Mouse (Mus musculus): ENCODE data around the gene Acp7. TPM values are rescaled to one million over a fixed set of nuclear protein-coding genes. Genes with fewer than 3 reads are reported as not detected.

Acp7 gene
- polyA plus RNA-seq, 1 experiment from 2014 or later: not detected

DNA sequence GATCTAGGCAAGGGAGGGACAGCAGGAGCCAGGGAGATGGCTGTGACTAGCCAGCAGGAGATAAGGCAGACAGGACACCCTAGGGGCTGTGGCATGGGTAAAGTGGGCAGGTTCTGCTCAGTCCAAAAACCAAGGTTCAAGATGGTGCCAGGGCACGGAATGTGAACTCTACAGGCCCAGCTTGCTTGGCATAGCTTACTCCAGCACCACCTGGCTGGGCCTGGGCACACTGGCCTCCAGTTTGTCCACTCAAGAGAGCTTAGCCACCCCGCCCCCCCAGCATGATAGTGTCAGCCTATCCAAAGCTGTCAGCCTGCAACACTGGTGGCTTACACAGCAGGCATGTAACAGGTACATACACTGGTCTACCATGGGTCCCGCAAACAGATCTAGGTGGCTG lies 57.9 kb downstream of the Acp7 start:
- H3K27ac ChIP-seq (ENCODE audit: low read depth, low read length): no peak overlapping the region
- ATAC-seq (ENCODE audit: low FRiP score, low TSS enrichment): no peak
- H3K9ac ChIP-seq (ENCODE audit: low read depth, low read length): no peak overlapping the region
- H3K9me3 ChIP-seq (ENCODE audit: control insufficient read depth, low read length): no peaks in the 10 kb centered on the region
- peaks cover 64% of the 10 kb centered on the region for H3K4me1 ChIP-seq (ENCODE audit: control insufficient read depth, insufficient read depth, low read length)
- 95% methylated on average over 3 of the region's 3 CpGs for WGBS
- no peak overlapping the region for H3K4me3 ChIP-seq (ENCODE audit: low read length)
- H3K4me2 ChIP-seq (replicated peaks; ENCODE audit: low read depth, low read length): no peak overlapping the region
- H3K27me3 ChIP-seq (ENCODE audit: control insufficient read depth, insufficient read depth, low read length): no peaks in the 10 kb centered on the region
- peaks cover 12% of the 10 kb centered on the region for H3K36me3 ChIP-seq (ENCODE audit: control insufficient read depth, insufficient read depth, low read length)

GRCm38 (mm10) chr7:28572689-28573088 lies 58.4 kb downstream of the Acp7 start:
- 73% methylated on average over 5 of the region's 5 CpGs for WGBS
- H3K27me3 ChIP-seq (ENCODE audit: control insufficient read depth, insufficient read depth, low read length): no peaks in the 10 kb centered on the region
- no peak overlapping the region for H3K4me3 ChIP-seq (ENCODE audit: low read length)
- H3K4me1 ChIP-seq (ENCODE audit: control insufficient read depth, insufficient read depth, low read length): peaks cover 59% of the 10 kb centered on the region
- no peaks in the 10 kb centered on the region for H3K9me3 ChIP-seq (ENCODE audit: control insufficient read depth, low read length)
- H3K4me2 ChIP-seq (replicated peaks; ENCODE audit: low read depth, low read length): no peak overlapping the region
- peaks cover 16% of the 10 kb centered on the region for H3K36me3 ChIP-seq (ENCODE audit: control insufficient read depth, insufficient read depth, low read length)
- 0 out of 2 replicates have a peak overlapping the region, but pooled peaks have one; percentile 11 for H3K27ac ChIP-seq (ENCODE audit: low read depth, low read length)
- ATAC-seq (ENCODE audit: low FRiP score, low TSS enrichment): no peak
- no peak overlapping the region for H3K9ac ChIP-seq (ENCODE audit: low read depth, low read length)

GRCm38 (mm10) chr7:28570982-28571682 lies 60.0 kb downstream of the Acp7 start:
- peak overlapping the region; percentile 91 for H3K27ac ChIP-seq (ENCODE audit: low read depth, low read length)
- no peak overlapping the region for H3K9ac ChIP-seq (ENCODE audit: low read depth, low read length)
- peaks cover 49% of the 10 kb centered on the region for H3K4me1 ChIP-seq (ENCODE audit: control insufficient read depth, insufficient read depth, low read length)
- no peaks in the 10 kb centered on the region for H3K9me3 ChIP-seq (ENCODE audit: control insufficient read depth, low read length)
- peaks cover 32% of the 10 kb centered on the region for H3K36me3 ChIP-seq (ENCODE audit: control insufficient read depth, insufficient read depth, low read length)
- 0 out of 2 replicates have a peak overlapping the region, but pooled peaks have one; percentile 1 for H3K4me2 ChIP-seq (replicated peaks; ENCODE audit: low read depth, low read length)
- no peak overlapping the region for H3K4me3 ChIP-seq (ENCODE audit: low read length)
- H3K27me3 ChIP-seq (ENCODE audit: control insufficient read depth, insufficient read depth, low read length): no peaks in the 10 kb centered on the region
- ATAC-seq (ENCODE audit: low FRiP score, low TSS enrichment): no peak
- WGBS: 42% methylated on average over 5 of the region's 5 CpGs

GRCm38 (mm10) chr7:28570291-28570981 lies 60.7 kb downstream of the Acp7 start:
- no peak overlapping the region for H3K4me3 ChIP-seq (ENCODE audit: low read length)

GRCm38 (mm10) chr7:28568253-28568652 lies 62.9 kb downstream of the Acp7 start:
- Histone ChIP-seq H3K4me1 (ENCODE audit: control insufficient read depth, insufficient read depth, low read length) (peaks cover 37% of the 10 kb centered on the region), H3K36me3 (ENCODE audit: control insufficient read depth, insufficient read depth, low read length) (peaks cover 60% of the 10 kb centered on the region), H3K9ac (ENCODE audit: low read depth, low read length) (no peak overlapping the region), H3K9me3 (ENCODE audit: control insufficient read depth, low read length) (no peaks in the 10 kb centered on the region), H3K4me3 (ENCODE audit: low read length) (no peak overlapping the region), H3K27ac (ENCODE audit: low read depth, low read length) (no peak overlapping the region), H3K27me3 (ENCODE audit: control insufficient read depth, insufficient read depth, low read length) (no peaks in the 10 kb centered on the region), H3K4me2 (replicated peaks; ENCODE audit: low read depth, low read length) (no peak overlapping the region)
- no peak for ATAC-seq (ENCODE audit: low FRiP score, low TSS enrichment)

More at GRCm38 (mm10) chr7:28570291-28570981, 60.7 kb downstream of the Acp7 start:
- WGBS: 62% methylated on average over 12 of the region's 12 CpGs
- Histone ChIP-seq H3K9me3 (ENCODE audit: control insufficient read depth, low read length) (no peaks in the 10 kb centered on the region), H3K27ac (ENCODE audit: low read depth, low read length) (peak overlapping the region; percentile 91), H3K36me3 (ENCODE audit: control insufficient read depth, insufficient read depth, low read length) (peaks cover 39% of the 10 kb centered on the region), H3K4me2 (replicated peaks; ENCODE audit: low read depth, low read length) (0 out of 2 replicates have a peak overlapping the region, but pooled peaks have one; percentile 3), H3K27me3 (ENCODE audit: control insufficient read depth, insufficient read depth, low read length) (no peaks in the 10 kb centered on the region), H3K9ac (ENCODE audit: low read depth, low read length) (0 out of 2 replicates have a peak overlapping the region, but pooled peaks have one; percentile 7), H3K4me1 (ENCODE audit: control insufficient read depth, insufficient read depth, low read length) (peaks cover 45% of the 10 kb centered on the region)
- ATAC-seq (ENCODE audit: low FRiP score, low TSS enrichment): peak; percentile 61; the same call in 1 of the 2 replicates

GRCm38 (mm10) chr7:28567539-28567938 lies 63.6 kb downstream of the Acp7 start:
- peaks cover 30% of the 10 kb centered on the region for H3K4me1 ChIP-seq (ENCODE audit: control insufficient read depth, insufficient read depth, low read length)
- no peaks in the 10 kb centered on the region for H3K27me3 ChIP-seq (ENCODE audit: control insufficient read depth, insufficient read depth, low read length)
- peaks cover 67% of the 10 kb centered on the region for H3K36me3 ChIP-seq (ENCODE audit: control insufficient read depth, insufficient read depth, low read length)
- H3K27ac ChIP-seq (ENCODE audit: low read depth, low read length): no peak overlapping the region
- ATAC-seq (ENCODE audit: low FRiP score, low TSS enrichment): no peak
- no peak overlapping the region for H3K4me2 ChIP-seq (replicated peaks; ENCODE audit: low read depth, low read length)
- no peaks in the 10 kb centered on the region for H3K9me3 ChIP-seq (ENCODE audit: control insufficient read depth, low read length)
- 94% methylated on average over 4 of the region's 4 CpGs for WGBS
- no peak overlapping the region for H3K9ac ChIP-seq (ENCODE audit: low read depth, low read length)
- H3K4me3 ChIP-seq (ENCODE audit: low read length): no peak overlapping the region

- no peak for ATAC-seq (ENCODE audit: low FRiP score, low TSS enrichment)
- WGBS: 77% methylated on average over 5 of the region's 5 CpGs
Observed at GRCm38 (mm10) chr7:28565407-28565806, 65.7 kb downstream of the Acp7 start.

DNA sequence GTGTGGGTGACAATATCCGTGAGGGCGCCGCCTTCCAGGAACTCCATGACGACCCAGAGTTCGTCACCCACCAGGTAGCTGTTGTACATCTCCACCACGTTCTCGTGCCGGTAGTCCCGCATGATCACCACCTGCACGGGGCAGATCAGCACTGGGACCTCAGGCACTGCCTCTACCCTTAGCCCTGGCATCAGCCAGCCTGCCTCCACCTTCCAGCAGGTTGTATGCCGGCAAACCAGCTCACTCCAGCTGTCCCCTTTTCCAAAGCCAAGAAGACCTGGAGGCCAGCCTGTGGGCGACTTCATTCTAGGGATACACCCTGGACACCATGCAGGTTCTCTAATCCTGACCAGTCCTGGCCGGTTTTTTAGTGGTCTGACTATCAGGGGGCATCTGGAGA lies 68.2 kb downstream of the Acp7 start:
- H3K4me1 ChIP-seq (ENCODE audit: control insufficient read depth, insufficient read depth, low read length): no peaks in the 10 kb centered on the region
- 95% methylated on average over 13 of the region's 13 CpGs for WGBS
- no peaks in the 10 kb centered on the region for H3K27me3 ChIP-seq (ENCODE audit: control insufficient read depth, insufficient read depth, low read length)
- no peaks in the 10 kb centered on the region for H3K9me3 ChIP-seq (ENCODE audit: control insufficient read depth, low read length)
- no peak overlapping the region for H3K4me2 ChIP-seq (replicated peaks; ENCODE audit: low read depth, low read length)
- H3K27ac ChIP-seq (ENCODE audit: low read depth, low read length): no peak overlapping the region
- ATAC-seq (ENCODE audit: low FRiP score, low TSS enrichment): no peak
- H3K9ac ChIP-seq (ENCODE audit: low read depth, low read length): no peak overlapping the region
- peaks cover 85% of the 10 kb centered on the region for H3K36me3 ChIP-seq (ENCODE audit: control insufficient read depth, insufficient read depth, low read length)
- H3K4me3 ChIP-seq (ENCODE audit: low read length): no peak overlapping the region

More at GRCm38 (mm10) chr7:28565407-28565806, 65.7 kb downstream of the Acp7 start:
- no peak overlapping the region for H3K27ac ChIP-seq (ENCODE audit: low read depth, low read length)
- H3K4me1 ChIP-seq (ENCODE audit: control insufficient read depth, insufficient read depth, low read length): peaks cover 8% of the 10 kb centered on the region; the same call in 1 of the 2 replicates
- H3K27me3 ChIP-seq (ENCODE audit: control insufficient read depth, insufficient read depth, low read length): no peaks in the 10 kb centered on the region
- peaks cover 82% of the 10 kb centered on the region for H3K36me3 ChIP-seq (ENCODE audit: control insufficient read depth, insufficient read depth, low read length)
- no peak overlapping the region for H3K9ac ChIP-seq (ENCODE audit: low read depth, low read length)
- no peaks in the 10 kb centered on the region for H3K9me3 ChIP-seq (ENCODE audit: control insufficient read depth, low read length)
- H3K4me3 ChIP-seq (ENCODE audit: low read length): no peak overlapping the region
- H3K4me2 ChIP-seq (replicated peaks; ENCODE audit: low read depth, low read length): no peak overlapping the region

GRCm38 (mm10) chr7:28562371-28562770 lies 68.8 kb downstream of the Acp7 start:
- Histone ChIP-seq H3K9ac (ENCODE audit: low read depth, low read length) (no peak overlapping the region), H3K4me2 (replicated peaks; ENCODE audit: low read depth, low read length) (no peak overlapping the region), H3K36me3 (ENCODE audit: control insufficient read depth, insufficient read depth, low read length) (peaks cover 83% of the 10 kb centered on the region), H3K4me1 (ENCODE audit: control insufficient read depth, insufficient read depth, low read length) (no peaks in the 10 kb centered on the region), H3K4me3 (ENCODE audit: low read length) (no peak overlapping the region), H3K27me3 (ENCODE audit: control insufficient read depth, insufficient read depth, low read length) (no peaks in the 10 kb centered on the region), H3K9me3 (ENCODE audit: control insufficient read depth, low read length) (no peaks in the 10 kb centered on the region), H3K27ac (ENCODE audit: low read depth, low read length) (no peak overlapping the region)
- 87% methylated on average over 13 of the region's 13 CpGs for WGBS
- ATAC-seq (ENCODE audit: low FRiP score, low TSS enrichment): no peak
